Mouse (Mus musculus) midbrain, embryonic 14.5 days (tissue): ENCODE results near the gene Hvcn1. TPM values are rescaled to one million over a fixed set of nuclear protein-coding genes. Genes with fewer than 3 reads are reported as not detected.
A peak's percentile ranks its signal among the peaks of the same experiment; 100 is the strongest.

ENCODE experiments used
- ATAC-seq: fragments of 200-750 bp; cut with Nextera tagmentation; 2 replicates; pipeline ENCODE4 v1.8.0; 2017; ENCODE audit warnings: moderate number of reproducible peaks, moderate library complexity; ENCODE audit not compliant: low FRiP score, low TSS enrichment
- DNase-seq: peaks from one replicate; pipeline ENCODE4 v3.0.0-alpha.2; 2015
- H3K27ac ChIP-seq: fragments of 300-500 bp; sonication (generic); replicated peaks from 2 replicates; pipeline ENCODE4 v1.5.1; 2014; ENCODE audit warnings: mild to moderate bottlenecking, low read depth, low read length, moderate library complexity
- H3K27me3 ChIP-seq: fragments of 300-500 bp; sonication (generic); 2 replicates; pipeline ENCODE4 v1.6.1; 2014; ENCODE audit warnings: low read length, control low read depth, mixed read lengths; ENCODE audit not compliant: control insufficient read depth, insufficient read depth
- H3K36me3 ChIP-seq: fragments of 300-500 bp; sonication (generic); 2 replicates; pipeline ENCODE4 v1.6.1; 2014; ENCODE audit warnings: low read length, control low read depth; ENCODE audit not compliant: control insufficient read depth, insufficient read depth
- H3K4me1 ChIP-seq: fragments of 300-500 bp; sonication (generic); 2 replicates; pipeline ENCODE4 v1.6.1; 2014; ENCODE audit warnings: mild to moderate bottlenecking, antibody characterized with exemption, low read length, control low read depth; ENCODE audit not compliant: control insufficient read depth, insufficient read depth
- H3K4me2 ChIP-seq: fragments of 300-500 bp; sonication (generic); 2 replicates; pipeline ENCODE4 v1.6.1; 2014; ENCODE audit warnings: mild to moderate bottlenecking, low read length, moderate library complexity
- H3K4me3 ChIP-seq: fragments of 300-500 bp; sonication (generic); replicated peaks from 2 replicates; pipeline ENCODE4 v1.5.1; 2014; ENCODE audit warnings: low read depth, low read length
- H3K9ac ChIP-seq: fragments of 300-500 bp; sonication (generic); replicated peaks from 2 replicates; pipeline ENCODE4 v1.6.1; 2014; ENCODE audit warnings: mild to moderate bottlenecking, low read length, moderate library complexity
- H3K9me3 ChIP-seq: fragments of 300-500 bp; sonication (generic); 2 replicates; pipeline ENCODE4 v1.6.1; 2016; ENCODE audit warnings: low read length, control low read depth, mixed read lengths; ENCODE audit not compliant: control insufficient read depth
- WGBS: fragments of 180-500 bp; shearing (Covaris S2); extraction: QIAGEN DNeasy Blood & Tissue Kit; methylation state at CpG from one replicate; pipeline ENCODE4 v1.1.7; 2014; 5-methylcytosine and 5-hydroxymethylcytosine counted together
- polyA plus RNA-seq: library from polyadenylated mRNA; unstranded; fragments of >200 nt; fragmentation: Nextera tagmentation; extraction: Ambion mirVana; gene quantifications from 2 replicates; pipeline ENCODE4 v1.2.1, GENCODE M21; 2014

Gene Hvcn1
- polyA plus RNA-seq, 1 experiment from 2014 or later: 2.5 TPM

DNA sequence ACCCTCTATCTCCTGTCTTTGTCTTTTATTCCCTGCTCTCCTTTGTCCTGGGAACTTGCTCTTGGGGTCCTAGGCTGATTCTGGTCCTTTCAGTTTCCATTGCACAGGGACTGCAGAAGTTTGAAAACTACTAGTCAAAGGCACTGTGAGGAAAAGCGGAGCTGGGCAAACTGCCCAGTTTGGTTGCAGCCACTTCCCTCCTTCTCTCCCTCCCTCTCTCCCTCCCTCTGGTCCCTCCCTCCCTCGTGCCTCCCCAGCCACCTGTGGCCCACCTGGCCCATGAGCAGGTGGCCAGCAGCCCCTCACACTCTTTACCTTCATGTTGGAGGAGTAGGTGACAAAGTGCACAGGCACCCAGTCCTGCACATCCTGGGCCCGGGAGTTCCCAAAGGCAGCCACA is 38.6 kb downstream of the Hvcn1 start:
- Histone ChIP-seq H3K9ac (no peak overlapping the region), H3K4me2 (no peak overlapping the region), H3K9me3 (no peaks in the 10 kb centered on the region), H3K27ac (no peak overlapping the region), H3K36me3 (peaks cover 58% of the 10 kb centered on the region), H3K4me1 (no peaks in the 10 kb centered on the region), H3K27me3 (no peaks in the 10 kb centered on the region), H3K4me3 (no peak overlapping the region)
- DNase-seq (peak; percentile 22), ATAC-seq (no peak)
- WGBS: 69% methylated on average over 3 of the region's 3 CpGs

DNA sequence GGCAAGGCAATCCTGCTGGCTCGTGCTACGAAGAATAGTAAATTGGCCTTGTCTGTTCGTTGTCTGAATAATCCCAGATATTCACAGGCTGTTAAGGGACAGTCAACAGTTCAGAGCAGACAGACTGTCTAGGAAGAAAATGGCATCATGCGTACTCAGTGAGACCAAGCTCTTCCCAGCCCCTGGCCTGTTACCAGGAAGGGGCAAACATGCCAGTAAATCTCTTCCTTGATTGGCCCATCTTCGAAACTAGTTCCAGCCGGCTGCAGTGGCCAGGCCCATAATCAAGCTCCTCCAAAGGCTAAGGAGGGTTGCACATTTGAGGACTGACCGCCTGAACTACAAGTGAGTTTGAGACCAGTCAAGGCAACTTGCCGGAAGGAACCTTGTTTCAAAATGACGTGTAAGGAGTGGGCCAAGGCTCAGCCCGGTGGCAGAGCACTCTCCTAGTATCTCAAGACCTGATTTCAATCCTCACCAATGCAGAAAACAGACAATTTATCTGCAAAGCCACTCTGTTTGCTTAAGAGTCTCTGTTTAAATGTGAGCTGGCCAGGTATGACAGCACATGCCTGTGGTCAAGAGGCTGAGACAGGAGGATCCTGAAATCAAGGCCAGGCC is 40.1 kb downstream of the Hvcn1 start:
- Histone ChIP-seq H3K27me3 (no peaks in the 10 kb centered on the region), H3K9me3 (no peaks in the 10 kb centered on the region), H3K36me3 (peaks cover 57% of the 10 kb centered on the region), H3K27ac (no peak overlapping the region), H3K9ac (no peak overlapping the region), H3K4me2 (no peak overlapping the region), H3K4me1 (no peaks in the 10 kb centered on the region), H3K4me3 (no peak overlapping the region)
- 91% methylated on average over 10 of the region's 10 CpGs for WGBS
- DNase-seq: no peak
- no peak for ATAC-seq

DNA sequence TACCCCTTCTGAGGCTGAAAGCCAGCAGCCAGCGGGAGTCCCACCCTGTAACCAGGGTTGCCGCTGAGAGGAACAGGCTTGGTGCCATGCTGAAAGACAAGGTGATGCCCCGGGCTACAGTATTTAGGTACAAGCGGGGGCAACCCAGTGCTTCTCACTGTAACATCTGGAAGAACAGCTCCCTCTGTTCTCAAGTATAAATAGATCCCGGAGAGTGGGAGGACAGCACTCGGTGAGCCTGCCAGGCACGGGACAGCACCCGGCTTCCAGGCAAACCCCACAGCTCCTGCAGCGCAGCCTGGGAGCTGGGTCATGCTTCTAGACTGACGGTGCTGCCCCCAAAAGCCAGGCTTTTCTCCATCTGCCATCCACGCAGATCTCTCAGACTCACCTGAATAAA is 40.9 kb downstream of the Hvcn1 start:
- WGBS: 93% methylated on average over 11 of the region's 11 CpGs

DNA sequence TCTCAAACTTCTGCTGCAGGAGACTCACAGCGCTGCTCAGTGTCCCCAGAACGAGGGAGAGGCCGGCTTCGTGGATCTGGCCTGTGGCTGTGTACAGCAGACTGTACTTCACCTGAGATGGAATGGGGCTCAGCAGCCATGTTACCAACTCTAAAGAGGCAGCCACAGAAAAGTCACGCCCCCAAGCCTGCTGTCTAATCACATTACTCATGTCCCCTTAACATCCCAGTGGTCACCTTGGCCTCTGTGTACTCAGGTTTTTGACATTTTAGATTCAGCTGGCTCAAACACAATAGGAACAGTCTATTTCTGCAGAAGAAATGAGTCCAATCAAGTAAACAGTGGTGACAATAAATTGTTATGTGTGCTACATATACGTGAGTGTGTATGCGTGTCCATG is 41.3 kb downstream of the Hvcn1 start:
- no peak for ATAC-seq
- no peak overlapping the region for H3K9ac ChIP-seq
- H3K9me3 ChIP-seq: no peaks in the 10 kb centered on the region
- no peak for DNase-seq
- peaks cover 55% of the 10 kb centered on the region for H3K36me3 ChIP-seq
- no peak overlapping the region for H3K4me3 ChIP-seq
- H3K4me2 ChIP-seq: no peak overlapping the region
- no peaks in the 10 kb centered on the region for H3K27me3 ChIP-seq
- no peak overlapping the region for H3K27ac ChIP-seq
- WGBS: 95% methylated on average over 7 of the region's 7 CpGs
- no peaks in the 10 kb centered on the region for H3K4me1 ChIP-seq

More for the DNA sequence above, 40.9 kb downstream of the Hvcn1 start:
- Histone ChIP-seq H3K27ac (no peak overlapping the region), H3K9me3 (no peaks in the 10 kb centered on the region), H3K4me1 (no peaks in the 10 kb centered on the region), H3K27me3 (no peaks in the 10 kb centered on the region), H3K4me2 (no peak overlapping the region), H3K9ac (no peak overlapping the region), H3K4me3 (no peak overlapping the region), H3K36me3 (peaks cover 57% of the 10 kb centered on the region)
- ATAC-seq: no peak
- DNase-seq: no peak

GRCm38 (mm10) chr5:122249281-122249680 is 42.7 kb downstream of the Hvcn1 start:
- Histone ChIP-seq H3K9me3 (no peaks in the 10 kb centered on the region), H3K27ac (no peak overlapping the region), H3K27me3 (no peaks in the 10 kb centered on the region), H3K4me2 (no peak overlapping the region), H3K36me3 (peaks cover 64% of the 10 kb centered on the region), H3K4me1 (no peaks in the 10 kb centered on the region), H3K4me3 (no peak overlapping the region), H3K9ac (no peak overlapping the region)
- WGBS: 91% methylated on average over 4 of the region's 4 CpGs
- no peak for DNase-seq
- no peak for ATAC-seq

DNA sequence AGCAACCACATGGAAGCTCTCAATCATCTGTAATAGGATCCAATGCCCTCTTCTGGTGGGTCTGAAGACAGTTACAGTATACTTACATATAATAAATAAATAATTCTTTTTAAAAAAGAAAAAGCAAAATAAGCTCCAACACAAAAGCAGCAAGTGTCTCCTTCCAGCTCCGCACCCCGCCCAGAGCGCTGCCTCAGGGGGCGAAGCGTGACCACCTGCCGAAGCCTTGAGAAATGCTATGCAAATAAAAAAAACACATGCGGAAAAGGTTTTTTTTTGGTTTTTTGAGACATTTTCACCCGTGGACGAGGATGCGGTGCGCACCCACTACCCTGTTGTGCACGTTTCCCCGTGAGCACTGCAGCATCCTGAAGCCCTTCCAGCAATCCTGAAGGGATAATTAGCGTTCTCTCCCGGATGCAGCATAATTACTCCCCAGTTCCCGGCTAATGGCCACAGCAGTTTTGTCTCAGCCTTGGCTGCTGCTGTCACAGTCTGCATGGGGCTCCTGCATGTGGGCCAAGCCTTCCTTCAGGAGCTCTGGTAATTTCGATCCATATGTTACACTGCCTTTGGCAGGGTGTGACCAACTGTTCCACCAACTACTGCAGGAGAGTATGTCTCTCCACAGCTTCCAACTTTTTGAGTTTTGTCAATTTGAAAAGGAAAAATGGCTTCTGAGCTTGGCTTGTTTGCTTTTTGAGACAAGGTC is 45.4 kb downstream of the Hvcn1 start:
- Histone ChIP-seq H3K4me3 (no peak overlapping the region), H3K36me3 (peaks cover 84% of the 10 kb centered on the region), H3K4me1 (no peaks in the 10 kb centered on the region), H3K9ac (no peak overlapping the region), H3K27me3 (no peaks in the 10 kb centered on the region), H3K9me3 (no peaks in the 10 kb centered on the region), H3K4me2 (no peak overlapping the region), H3K27ac (no peak overlapping the region)
- DNase-seq (no peak), ATAC-seq (no peak)
- WGBS: 91% methylated on average over 17 of the region's 17 CpGs

DNA sequence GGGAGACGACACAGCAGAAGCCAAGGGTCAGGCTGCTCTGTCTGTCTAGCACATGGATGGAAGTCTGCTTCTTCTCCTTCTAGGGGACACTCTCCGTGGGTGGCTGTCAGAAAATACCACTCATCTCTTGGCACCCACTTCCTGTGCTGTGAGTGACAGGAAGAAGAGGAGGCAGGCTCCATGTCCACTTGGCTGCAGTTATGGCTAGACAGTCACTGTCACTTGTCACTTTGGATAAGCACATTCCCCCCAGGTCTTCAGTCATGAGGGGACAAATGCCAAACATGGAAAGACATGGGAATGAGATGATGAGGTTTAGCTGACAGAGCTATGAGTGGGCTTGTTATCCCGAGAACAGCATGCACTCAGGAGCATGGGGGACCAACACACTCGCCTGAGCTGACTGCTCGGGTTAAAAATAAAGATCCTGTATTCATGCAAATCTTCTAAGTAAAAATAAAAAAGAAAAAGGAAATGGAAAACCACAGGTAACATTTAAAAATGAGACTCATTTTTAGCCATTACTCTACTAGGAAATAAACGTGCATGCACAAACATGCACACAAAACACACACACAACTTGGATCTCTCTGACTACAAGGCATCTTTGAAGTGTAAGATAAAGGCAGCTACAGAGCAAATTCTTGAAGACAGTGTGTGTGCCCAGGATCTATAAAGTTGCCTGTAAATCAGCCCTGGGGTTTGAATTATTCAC is 51.6 kb downstream of the Hvcn1 start:
- ATAC-seq (no peak), DNase-seq (no peak)
- 89% methylated on average over 6 of the region's 6 CpGs for WGBS
- H3K27ac ChIP-seq: no peak overlapping the region
- no peak overlapping the region for H3K4me2 ChIP-seq
- H3K27me3 ChIP-seq: no peaks in the 10 kb centered on the region
- H3K4me3 ChIP-seq: no peak overlapping the region
- no peak overlapping the region for H3K9ac ChIP-seq
- H3K4me1 ChIP-seq: peaks cover 3% of the 10 kb centered on the region; the same call in 1 of the 2 replicates
- no peaks in the 10 kb centered on the region for H3K9me3 ChIP-seq
- peaks cover 67% of the 10 kb centered on the region for H3K36me3 ChIP-seq

DNA sequence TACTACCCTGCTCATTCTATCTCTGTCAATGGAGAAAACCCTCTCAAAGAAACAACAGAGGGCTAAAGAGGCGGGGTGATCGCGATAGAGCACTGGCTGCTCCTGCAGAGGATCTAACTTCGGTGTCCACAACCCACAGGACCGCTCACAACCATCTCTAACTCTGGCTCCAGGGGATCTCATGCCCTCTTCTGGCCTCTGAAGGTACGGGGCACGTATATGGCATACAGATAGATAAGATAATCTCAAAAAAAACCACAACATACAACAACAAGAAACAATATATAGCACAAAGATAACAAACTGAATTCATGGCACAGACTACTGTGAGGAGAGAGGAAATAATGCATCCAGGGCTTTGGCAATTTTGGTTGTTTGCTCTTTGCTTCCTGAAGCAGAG is 55.5 kb downstream of the Hvcn1 start:
- H3K27me3 ChIP-seq: no peaks in the 10 kb centered on the region
- ATAC-seq: no peak

More for the DNA sequence above, 55.5 kb downstream of the Hvcn1 start:
- DNase-seq: no peak
- H3K27ac ChIP-seq: no peak overlapping the region
- WGBS: 56% methylated on average over 7 of the region's 7 CpGs
- H3K36me3 ChIP-seq: peaks cover 32% of the 10 kb centered on the region
- H3K9ac ChIP-seq: 0 out of 2 replicates have a peak overlapping the region, but pooled peaks have one; percentile 12
- H3K4me1 ChIP-seq: peaks cover 9% of the 10 kb centered on the region; the same call in 1 of the 2 replicates
- no peaks in the 10 kb centered on the region for H3K9me3 ChIP-seq
- no peak overlapping the region for H3K4me3 ChIP-seq
- peak overlapping the region; percentile 25; the same call in 1 of the 2 replicates for H3K4me2 ChIP-seq
